Mouse (Mus musculus) kidney, postnatal 0 days (tissue): ENCODE data around the gene Gm9837. TPM values are rescaled to one million over a fixed set of nuclear protein-coding genes. Genes with fewer than 3 reads are reported as not detected.

Source experiments
- ATAC-seq: fragments of 200-750 bp; cut with Nextera tagmentation; replicated peaks from 2 replicates; pipeline ENCODE4 v1.8.0; 2017; ENCODE audit warnings: low read depth, moderate number of reproducible peaks, moderate TSS enrichment, moderate library complexity; ENCODE audit not compliant: low FRiP score
- DNase-seq: peaks from one replicate; pipeline ENCODE4 v3.0.0-alpha.2; 2016; ENCODE audit warnings: low spot score
- H3K27ac ChIP-seq: fragments of 300-500 bp; sonication (generic); 2 replicates; pipeline ENCODE4 v1.5.1; 2014; ENCODE audit warnings: mild to moderate bottlenecking
- H3K27me3 ChIP-seq: fragments of 300-500 bp; sonication (generic); 2 replicates; pipeline ENCODE4 v1.6.1; 2014; ENCODE audit warnings: low read length, mixed read lengths; ENCODE audit not compliant: insufficient read depth
- H3K36me3 ChIP-seq: fragments of 300-500 bp; sonication (generic); 2 replicates; pipeline ENCODE4 v1.6.1; 2014; ENCODE audit warnings: low read length, mixed read lengths; ENCODE audit not compliant: insufficient read depth
- H3K4me1 ChIP-seq: fragments of 300-500 bp; sonication (generic); replicated peaks from 2 replicates; pipeline ENCODE4 v1.6.1; 2014; ENCODE audit warnings: antibody characterized with exemption, low read length, mixed read lengths; ENCODE audit not compliant: insufficient read depth
- H3K4me2 ChIP-seq: fragments of 300-500 bp; sonication (generic); 2 replicates; pipeline ENCODE4 v1.6.1; 2014; ENCODE audit warnings: mild to moderate bottlenecking, low read length, moderate library complexity, mixed read lengths
- H3K4me3 ChIP-seq: fragments of 300-500 bp; sonication (generic); replicated peaks from 2 replicates; pipeline ENCODE4 v1.5.1; 2014; ENCODE audit warnings: low read depth, low read length
- H3K9ac ChIP-seq: fragments of 300-500 bp; sonication (generic); 2 replicates; pipeline ENCODE4 v1.6.1; 2014; ENCODE audit warnings: low read depth, low read length
- H3K9me3 ChIP-seq: fragments of 300-500 bp; sonication (generic); replicated peaks from 2 replicates; pipeline ENCODE4 v1.6.1; 2016; ENCODE audit warnings: low read length, inconsistent platforms, mixed read lengths
- CTCF ChIP-seq: IDR thresholded peaks from 2 replicates; pipeline ENCODE4 v1.5.1; 2016; ENCODE audit warnings: antibody characterized with exemption, low read depth, mild to moderate bottlenecking, moderate library complexity
- WGBS: fragments of 180-500 bp; shearing (Covaris S2); extraction: QIAGEN DNeasy Blood & Tissue Kit; methylation state at CpG from one replicate; pipeline ENCODE4 v1.1.7; 2014; 5-methylcytosine and 5-hydroxymethylcytosine counted together
- polyA plus RNA-seq: library from polyadenylated mRNA; unstranded; fragments of >200 nt; fragmentation: Nextera tagmentation; extraction: Ambion mirVana; gene quantifications from 2 replicates; pipeline ENCODE4 v1.2.1, GENCODE M21; 2015

Gene Gm9837
- polyA plus RNA-seq, 1 experiment from 2014 or later = not detected

DNA sequence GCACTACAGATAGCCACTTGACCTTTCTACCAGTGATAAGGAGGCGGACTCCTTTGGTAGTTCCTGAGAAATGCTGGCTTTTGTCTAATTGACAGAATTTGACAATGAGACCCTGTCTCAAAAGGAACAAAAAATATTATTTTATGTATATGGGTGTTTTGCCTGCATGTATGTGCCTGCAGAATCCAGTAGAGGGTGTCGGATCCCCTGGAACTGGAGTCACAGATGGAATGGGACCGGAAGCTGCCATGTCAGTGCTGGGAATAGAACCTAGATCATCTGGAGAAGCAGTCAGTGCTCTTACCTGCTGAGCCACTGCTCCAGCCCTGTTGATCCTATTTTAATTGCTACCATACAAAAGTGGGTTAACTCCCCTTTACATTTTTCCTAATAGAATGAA lies 2.4 kb upstream of the Gm9837 start:
- 79% methylated on average over 3 of the region's 3 CpGs for WGBS

DNA sequence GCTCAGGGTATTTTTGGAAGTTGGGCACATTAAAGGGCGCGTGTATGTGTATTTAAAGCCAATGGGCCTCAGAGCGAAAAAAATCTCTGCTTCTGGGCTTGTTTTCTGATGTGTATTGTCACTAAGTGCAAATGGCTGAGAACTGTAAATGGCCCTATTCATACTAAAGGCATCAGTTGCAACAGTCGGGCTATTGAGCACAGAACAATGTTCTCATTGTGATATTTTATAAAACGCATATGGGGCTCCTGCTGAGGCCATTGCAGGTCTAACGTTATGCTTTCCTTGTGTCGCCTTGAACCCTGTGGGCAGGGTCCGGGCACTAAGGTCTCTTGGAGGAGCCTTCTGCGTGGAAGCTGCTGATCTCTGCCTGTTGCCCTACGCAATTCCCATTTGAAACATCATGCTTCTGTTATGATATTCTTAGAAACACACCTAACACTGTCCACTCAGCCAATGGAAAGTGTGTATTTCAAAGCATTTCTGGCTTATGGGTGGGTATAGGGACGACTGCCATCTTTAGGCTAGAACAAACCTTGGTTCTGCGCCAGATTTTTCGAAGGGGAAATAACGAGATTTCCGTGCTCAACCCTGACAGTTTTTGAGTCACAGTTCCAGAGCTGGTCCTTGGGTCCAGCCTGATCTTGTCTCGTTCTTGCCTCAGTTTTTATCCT lies 848 bp downstream of the Gm9837 start:
- Histone ChIP-seq H3K36me3 (no peaks in the 10 kb centered on the region), H3K9ac (no peak overlapping the region), H3K9me3 (no peaks in the 10 kb centered on the region), H3K4me2 (no peak overlapping the region), H3K27ac (no peak overlapping the region), H3K4me3 (no peak overlapping the region), H3K4me1 (no peaks in the 10 kb centered on the region; the same call in 1 of the 2 replicates), H3K27me3 (peaks cover 15% of the 10 kb centered on the region)
- DNase-seq = no peak
- no peak for TF ChIP-seq CTCF
- 0 out of 2 replicates have a peak, but pooled peaks have one; percentile 2 for ATAC-seq
- WGBS = 41% methylated on average over 16 of the region's 16 CpGs

More for the DNA sequence above, 2.4 kb upstream of the Gm9837 start:
- no peaks in the 10 kb centered on the region for H3K36me3 ChIP-seq
- ATAC-seq (no peak), DNase-seq (no peak)
- no peak overlapping the region for H3K27ac ChIP-seq
- H3K4me3 ChIP-seq = no peak overlapping the region
- H3K9me3 ChIP-seq = no peaks in the 10 kb centered on the region
- no peak overlapping the region for H3K9ac ChIP-seq
- H3K27me3 ChIP-seq = peaks cover 20% of the 10 kb centered on the region
- no peak overlapping the region for H3K4me2 ChIP-seq
- peak; percentile 37 for TF ChIP-seq CTCF
- H3K4me1 ChIP-seq = no peaks in the 10 kb centered on the region

DNA sequence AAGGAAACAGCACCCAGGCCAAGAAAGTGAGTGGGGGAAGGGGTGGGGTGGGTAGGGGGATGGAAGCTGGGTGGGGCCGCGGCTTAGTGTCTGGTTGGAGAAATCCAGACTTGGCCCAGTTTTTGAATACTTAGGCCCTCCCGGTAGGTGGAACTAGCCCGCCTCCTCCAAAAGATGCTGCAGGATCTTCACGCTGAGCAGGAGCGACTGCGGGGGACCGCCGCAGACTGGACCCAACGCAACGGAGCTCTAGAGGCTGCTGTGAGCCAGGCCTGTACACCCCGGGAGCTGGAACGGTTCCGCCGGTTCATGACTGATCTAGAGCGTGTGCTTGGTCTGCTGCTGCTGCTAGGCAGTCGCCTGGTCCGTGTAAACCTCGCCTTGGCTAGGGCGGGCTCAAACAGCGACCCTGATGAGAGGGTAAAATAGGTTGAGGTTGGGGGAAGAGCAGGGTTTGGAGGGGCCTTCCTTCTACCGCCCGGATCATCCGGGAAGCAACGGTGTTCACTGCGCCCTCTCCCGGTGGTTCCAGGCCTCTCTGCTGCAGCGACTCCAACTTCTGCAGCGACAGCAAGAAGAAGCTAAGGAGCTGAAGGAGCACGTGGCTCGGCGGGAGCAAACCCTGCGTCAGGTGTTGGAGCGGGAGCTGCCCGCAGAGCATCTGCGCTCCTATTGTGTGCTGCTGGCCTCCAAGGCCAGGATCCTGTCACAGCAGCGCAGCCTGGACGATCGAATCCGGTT lies 3.9 kb downstream of the Gm9837 start:
- H3K4me3 ChIP-seq = peak overlapping the region; percentile 28
- TF ChIP-seq CTCF = peak; percentile 80
- peak overlapping the region; percentile 54 for H3K4me2 ChIP-seq
- no peaks in the 10 kb centered on the region for H3K36me3 ChIP-seq
- peak; percentile 87 for DNase-seq
- H3K4me1 ChIP-seq = peaks cover 10% of the 10 kb centered on the region
- WGBS = 7% methylated on average over 40 of the region's 40 CpGs
- H3K9me3 ChIP-seq = no peaks in the 10 kb centered on the region
- H3K27ac ChIP-seq = no peak overlapping the region
- peaks cover 30% of the 10 kb centered on the region for H3K27me3 ChIP-seq
- peak overlapping the region; percentile 48 for H3K9ac ChIP-seq
- peak; percentile 41; the same call in 1 of the 2 replicates for ATAC-seq

DNA sequence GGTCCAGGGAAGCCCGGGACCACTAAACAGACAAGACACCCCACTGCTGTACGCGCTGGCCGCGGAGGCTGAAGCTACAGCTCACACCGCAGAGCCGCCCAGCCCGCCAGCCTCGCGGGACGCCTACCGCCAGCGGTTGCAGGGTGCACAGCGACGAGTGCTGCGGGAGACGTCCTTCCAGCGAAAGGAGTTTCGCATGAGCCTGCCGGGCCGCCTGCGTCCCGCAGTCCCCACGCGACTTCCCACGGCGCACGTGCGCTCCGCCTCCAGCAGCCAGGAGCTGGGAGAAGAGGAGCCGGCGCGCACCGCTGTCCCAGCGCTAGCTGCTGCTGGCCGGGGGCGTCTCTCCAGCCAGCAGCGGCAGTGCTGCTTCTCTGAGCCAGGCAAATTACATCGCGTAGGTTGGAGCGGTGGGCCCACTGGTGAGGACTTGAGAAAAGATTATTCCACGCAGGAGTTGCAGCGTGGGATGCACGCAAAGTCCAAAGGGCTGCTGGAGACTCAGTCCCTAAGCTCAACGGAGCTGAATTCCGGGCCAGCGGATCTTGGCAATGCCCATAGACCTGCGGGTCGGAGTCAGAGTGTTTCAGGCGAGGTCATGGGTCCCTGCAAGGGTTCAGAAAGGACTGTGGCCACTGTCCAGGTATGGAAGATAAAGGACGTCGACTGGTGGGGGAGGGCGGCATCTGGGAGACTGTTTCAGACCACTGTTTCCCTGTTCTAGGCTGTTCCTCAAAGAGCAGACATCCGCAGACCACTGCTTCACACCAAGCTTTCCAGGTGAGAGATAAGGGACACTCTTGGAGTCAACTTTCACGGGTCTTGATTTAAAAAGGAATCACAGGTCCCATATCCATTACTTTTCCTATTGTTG lies 6.5 kb downstream of the Gm9837 start:
- DNase-seq (no peak), ATAC-seq (no peak)
- H3K27me3 ChIP-seq = peaks cover 24% of the 10 kb centered on the region
- no peaks in the 10 kb centered on the region for H3K9me3 ChIP-seq
- 7% methylated on average over 55 of the region's 55 CpGs for WGBS
- peak overlapping the region; percentile 39 for H3K4me3 ChIP-seq
- H3K9ac ChIP-seq = 0 out of 2 replicates have a peak overlapping the region, but pooled peaks have one; percentile 37
- no peaks in the 10 kb centered on the region for H3K36me3 ChIP-seq
- H3K4me1 ChIP-seq = peaks cover 10% of the 10 kb centered on the region
- H3K27ac ChIP-seq = no peak overlapping the region
- TF ChIP-seq CTCF = no peak
- peak overlapping the region; percentile 74 for H3K4me2 ChIP-seq

DNA sequence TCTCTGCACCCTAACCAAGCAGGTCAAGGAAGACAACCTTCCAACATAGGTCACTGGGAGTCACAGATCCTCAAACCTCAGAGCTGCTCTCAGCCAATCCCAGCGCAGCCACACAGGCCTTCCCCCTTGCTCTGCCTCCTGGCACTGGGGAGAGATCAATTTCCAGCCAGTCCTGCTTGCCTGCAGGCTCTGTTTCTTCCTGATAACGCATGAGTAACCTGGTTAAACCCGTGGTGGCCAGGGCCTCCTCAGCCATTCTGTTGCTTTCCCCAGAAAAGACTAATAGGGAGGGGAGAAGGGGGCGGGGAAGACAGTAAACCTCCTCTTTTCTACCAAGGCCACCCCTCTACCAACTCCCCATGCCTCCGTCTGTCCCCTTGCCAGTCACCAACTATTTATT lies 8.6 kb downstream of the Gm9837 start:
- Histone ChIP-seq H3K9me3 (no peaks in the 10 kb centered on the region), H3K27me3 (peaks cover 24% of the 10 kb centered on the region), H3K4me2 (no peak overlapping the region), H3K36me3 (no peaks in the 10 kb centered on the region), H3K4me3 (no peak overlapping the region), H3K27ac (no peak overlapping the region), H3K4me1 (peaks cover 10% of the 10 kb centered on the region), H3K9ac (no peak overlapping the region)
- no peak for ATAC-seq
- 31% methylated on average over 5 of the region's 5 CpGs for WGBS
- TF ChIP-seq CTCF = no peak
- no peak for DNase-seq

DNA sequence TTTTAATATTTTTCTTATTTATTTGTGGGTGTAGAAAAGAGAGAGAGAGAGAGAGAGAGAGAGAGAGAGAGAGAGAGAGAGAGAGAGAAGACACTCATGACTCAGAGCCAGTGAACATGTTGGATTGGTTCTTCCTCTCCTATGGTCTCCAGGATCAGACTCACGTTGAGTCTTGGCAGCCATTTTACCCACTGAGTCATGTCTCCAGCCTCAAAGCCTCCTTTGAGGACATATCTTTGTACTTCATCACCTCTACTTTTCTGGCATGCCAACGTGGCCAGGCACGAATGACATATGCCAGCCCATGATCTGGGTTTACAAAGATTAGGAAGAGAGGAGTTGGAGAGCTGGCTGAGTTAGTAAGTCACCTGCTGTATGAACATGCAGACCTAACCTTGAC lies 10.1 kb downstream of the Gm9837 start:
- WGBS = 93% methylated on average over 3 of the region's 3 CpGs
- DNase-seq (no peak), ATAC-seq (no peak)
- no peak overlapping the region for H3K9ac ChIP-seq
- H3K27me3 ChIP-seq = peaks cover 22% of the 10 kb centered on the region
- no peaks in the 10 kb centered on the region for H3K36me3 ChIP-seq
- no peak overlapping the region for H3K4me2 ChIP-seq
- peaks cover 10% of the 10 kb centered on the region for H3K4me1 ChIP-seq
- no peak overlapping the region for H3K4me3 ChIP-seq
- H3K27ac ChIP-seq = no peak overlapping the region
- H3K9me3 ChIP-seq = no peaks in the 10 kb centered on the region
- TF ChIP-seq CTCF = no peak
